Mouse (Mus musculus): ENCODE data around the gene Smim15. TPM values are rescaled to one million over a fixed set of nuclear protein-coding genes. Genes with fewer than 3 reads are reported as not detected.

The Smim15 gene
- polyA plus RNA-seq, 1 experiment from 2014 or later: 50.6 TPM

- Histone ChIP-seq H3K9ac (ENCODE audit: low read depth, low read length) (no peak overlapping the region), H3K9me3 (ENCODE audit: control insufficient read depth, low read length) (no peaks in the 10 kb centered on the region), H3K4me1 (ENCODE audit: control insufficient read depth, insufficient read depth, low read length) (no peaks in the 10 kb centered on the region), H3K27me3 (replicated peaks; ENCODE audit: control insufficient read depth, insufficient read depth, low read length) (no peaks in the 10 kb centered on the region), H3K4me3 (ENCODE audit: low read length) (no peak overlapping the region), H3K4me2 (ENCODE audit: low read depth, low read length) (no peak overlapping the region), H3K36me3 (ENCODE audit: control insufficient read depth, insufficient read depth, low read length) (no peaks in the 10 kb centered on the region), H3K27ac (ENCODE audit: low read length) (no peak overlapping the region)
- no peak for ATAC-seq
- 91% methylated on average over 4 of the region's 4 CpGs for WGBS
These were observed 11.5 kb upstream of the Smim15 start for GRCm38 (mm10) chr13:108032789-108033188.

- Histone ChIP-seq H3K4me1 (ENCODE audit: control insufficient read depth, insufficient read depth, low read length) (peaks cover 7% of the 10 kb centered on the region; the same call in 1 of the 2 replicates), H3K36me3 (ENCODE audit: control insufficient read depth, insufficient read depth, low read length) (no peaks in the 10 kb centered on the region), H3K27me3 (replicated peaks; ENCODE audit: control insufficient read depth, insufficient read depth, low read length) (no peaks in the 10 kb centered on the region), H3K4me3 (ENCODE audit: low read length) (no peak overlapping the region), H3K27ac (ENCODE audit: low read length) (no peak overlapping the region), H3K9me3 (ENCODE audit: control insufficient read depth, low read length) (no peaks in the 10 kb centered on the region), H3K4me2 (ENCODE audit: low read depth, low read length) (no peak overlapping the region), H3K9ac (ENCODE audit: low read depth, low read length) (no peak overlapping the region)
- 66% methylated on average over 6 of the region's 6 CpGs for whole genome bisulfite sequencing
- no peak for ATAC-seq
These were observed 4.9 kb upstream of the Smim15 start for GRCm38 (mm10) chr13:108039375-108039774.

- 63% methylated on average over 9 of the region's 9 CpGs for WGBS
- Histone ChIP-seq H3K4me2 (ENCODE audit: low read depth, low read length) (no peak overlapping the region), H3K36me3 (ENCODE audit: control insufficient read depth, insufficient read depth, low read length) (no peaks in the 10 kb centered on the region), H3K4me3 (ENCODE audit: low read length) (no peak overlapping the region), H3K4me1 (ENCODE audit: control insufficient read depth, insufficient read depth, low read length) (peaks cover 7% of the 10 kb centered on the region; the same call in 1 of the 2 replicates), H3K9ac (ENCODE audit: low read depth, low read length) (no peak overlapping the region), H3K27me3 (replicated peaks; ENCODE audit: control insufficient read depth, insufficient read depth, low read length) (no peaks in the 10 kb centered on the region), H3K27ac (ENCODE audit: low read length) (no peak overlapping the region), H3K9me3 (ENCODE audit: control insufficient read depth, low read length) (no peaks in the 10 kb centered on the region)
- ATAC-seq: no peak
These were observed 4.3 kb upstream of the Smim15 start for GRCm38 (mm10) chr13:108039902-108040301.

- 85% methylated on average over 3 of the region's 3 CpGs for WGBS
- H3K27me3 ChIP-seq (replicated peaks; ENCODE audit: control insufficient read depth, insufficient read depth, low read length): no peaks in the 10 kb centered on the region
- H3K4me2 ChIP-seq (ENCODE audit: low read depth, low read length): no peak overlapping the region
- H3K36me3 ChIP-seq (ENCODE audit: control insufficient read depth, insufficient read depth, low read length): no peaks in the 10 kb centered on the region
- no peak overlapping the region for H3K4me3 ChIP-seq (ENCODE audit: low read length)
- H3K9ac ChIP-seq (ENCODE audit: low read depth, low read length): no peak overlapping the region
- H3K9me3 ChIP-seq (ENCODE audit: control insufficient read depth, low read length): no peaks in the 10 kb centered on the region
- H3K4me1 ChIP-seq (ENCODE audit: control insufficient read depth, insufficient read depth, low read length): peaks cover 7% of the 10 kb centered on the region; the same call in 1 of the 2 replicates
- H3K27ac ChIP-seq (ENCODE audit: low read length): no peak overlapping the region
- no peak for ATAC-seq
These were observed 3.8 kb upstream of the Smim15 start for GRCm38 (mm10) chr13:108040451-108040850.

GRCm38 (mm10) chr13:108041358-108041757, 2.9 kb upstream of the Smim15 start:
- no peak overlapping the region for H3K27ac ChIP-seq (ENCODE audit: low read length)
- H3K9me3 ChIP-seq (ENCODE audit: control insufficient read depth, low read length): no peaks in the 10 kb centered on the region
- ATAC-seq: peak; percentile 49
- 3% methylated on average over 7 of the region's 7 CpGs for WGBS
- no peaks in the 10 kb centered on the region for H3K27me3 ChIP-seq (replicated peaks; ENCODE audit: control insufficient read depth, insufficient read depth, low read length)
- no peak overlapping the region for H3K4me2 ChIP-seq (ENCODE audit: low read depth, low read length)
- H3K4me1 ChIP-seq (ENCODE audit: control insufficient read depth, insufficient read depth, low read length): peaks cover 15% of the 10 kb centered on the region
- no peak overlapping the region for H3K9ac ChIP-seq (ENCODE audit: low read depth, low read length)
- H3K4me3 ChIP-seq (ENCODE audit: low read length): no peak overlapping the region
- H3K36me3 ChIP-seq (ENCODE audit: control insufficient read depth, insufficient read depth, low read length): no peaks in the 10 kb centered on the region

- WGBS: 2% methylated on average over 23 of the region's 23 CpGs
These were observed 620 bp upstream of the Smim15 start for GRCm38 (mm10) chr13:108043431-108044221.

GRCm38 (mm10) chr13:108045646-108046045, 1.4 kb downstream of the Smim15 start:
- no peak for ATAC-seq
- Histone ChIP-seq H3K9ac (ENCODE audit: low read depth, low read length) (no peak overlapping the region), H3K27me3 (replicated peaks; ENCODE audit: control insufficient read depth, insufficient read depth, low read length) (no peaks in the 10 kb centered on the region), H3K4me2 (ENCODE audit: low read depth, low read length) (peak overlapping the region; percentile 30), H3K4me3 (ENCODE audit: low read length) (no peak overlapping the region), H3K9me3 (ENCODE audit: control insufficient read depth, low read length) (no peaks in the 10 kb centered on the region), H3K4me1 (ENCODE audit: control insufficient read depth, insufficient read depth, low read length) (peaks cover 15% of the 10 kb centered on the region), H3K27ac (ENCODE audit: low read length) (peak overlapping the region; percentile 60), H3K36me3 (ENCODE audit: control insufficient read depth, insufficient read depth, low read length) (no peaks in the 10 kb centered on the region)
- 78% methylated on average over 3 of the region's 3 CpGs for WGBS

More at GRCm38 (mm10) chr13:108043431-108044221, 620 bp upstream of the Smim15 start:
- peak overlapping the region; percentile 98 for H3K9ac ChIP-seq (ENCODE audit: low read depth, low read length)
- peaks cover 15% of the 10 kb centered on the region for H3K4me1 ChIP-seq (ENCODE audit: control insufficient read depth, insufficient read depth, low read length)
- peak overlapping the region; percentile 89 for H3K27ac ChIP-seq (ENCODE audit: low read length)
- ATAC-seq: peak; percentile 43
- peak overlapping the region; percentile 86 for H3K4me3 ChIP-seq (ENCODE audit: low read length)
- no peaks in the 10 kb centered on the region for H3K36me3 ChIP-seq (ENCODE audit: control insufficient read depth, insufficient read depth, low read length)
- H3K4me2 ChIP-seq (ENCODE audit: low read depth, low read length): peak overlapping the region; percentile 61
- H3K9me3 ChIP-seq (ENCODE audit: control insufficient read depth, low read length): no peaks in the 10 kb centered on the region
- H3K27me3 ChIP-seq (replicated peaks; ENCODE audit: control insufficient read depth, insufficient read depth, low read length): no peaks in the 10 kb centered on the region

GRCm38 (mm10) chr13:108046071-108046470, 1.8 kb downstream of the Smim15 start:
- Histone ChIP-seq H3K9ac (ENCODE audit: low read depth, low read length) (no peak overlapping the region), H3K4me2 (ENCODE audit: low read depth, low read length) (peak overlapping the region; percentile 30; the same call in 1 of the 2 replicates), H3K36me3 (ENCODE audit: control insufficient read depth, insufficient read depth, low read length) (no peaks in the 10 kb centered on the region), H3K4me1 (ENCODE audit: control insufficient read depth, insufficient read depth, low read length) (peaks cover 15% of the 10 kb centered on the region), H3K4me3 (ENCODE audit: low read length) (no peak overlapping the region), H3K9me3 (ENCODE audit: control insufficient read depth, low read length) (no peaks in the 10 kb centered on the region), H3K27ac (ENCODE audit: low read length) (peak overlapping the region; percentile 60), H3K27me3 (replicated peaks; ENCODE audit: control insufficient read depth, insufficient read depth, low read length) (no peaks in the 10 kb centered on the region)
- 78% methylated on average over 3 of the region's 3 CpGs for WGBS
- ATAC-seq: peak; percentile 43

- H3K27me3 ChIP-seq (replicated peaks; ENCODE audit: control insufficient read depth, insufficient read depth, low read length): no peaks in the 10 kb centered on the region
- 69% methylated on average over 6 of the region's 6 CpGs for WGBS
- no peak for ATAC-seq
- no peaks in the 10 kb centered on the region for H3K36me3 ChIP-seq (ENCODE audit: control insufficient read depth, insufficient read depth, low read length)
- no peak overlapping the region for H3K4me2 ChIP-seq (ENCODE audit: low read depth, low read length)
- H3K9ac ChIP-seq (ENCODE audit: low read depth, low read length): no peak overlapping the region
- no peak overlapping the region for H3K4me3 ChIP-seq (ENCODE audit: low read length)
- H3K9me3 ChIP-seq (ENCODE audit: control insufficient read depth, low read length): no peaks in the 10 kb centered on the region
- no peak overlapping the region for H3K27ac ChIP-seq (ENCODE audit: low read length)
- peaks cover 15% of the 10 kb centered on the region for H3K4me1 ChIP-seq (ENCODE audit: control insufficient read depth, insufficient read depth, low read length)
These were observed 2.6 kb downstream of the Smim15 start for GRCm38 (mm10) chr13:108046891-108047290.
